Mouse (Mus musculus) liver, adult 2 months (tissue): ENCODE results near the gene Gm266. TPM values are rescaled to one million over a fixed set of nuclear protein-coding genes. Genes with fewer than 3 reads are reported as not detected.
A peak's percentile ranks its signal among the peaks of the same experiment; 100 is the strongest.

Experiments used
- DNase-seq: peaks from one replicate; pipeline ENCODE4 v3.0.0-alpha.2; 2011; ENCODE audit warnings: low read depth, low spot score; ENCODE audit errors: extremely low read depth
- H3K27ac ChIP-seq: fragments of 200-500 bp; replicated peaks from 2 replicates; pipeline ENCODE4 v1.5.1; 2012; ENCODE audit warnings: low read depth, mild to moderate bottlenecking, control low read depth, inconsistent platforms, low read length; ENCODE audit not compliant: insufficient read depth
- H3K27me3 ChIP-seq: fragments of 200-500 bp; 2 replicates; pipeline ENCODE4 v1.6.1; 2012; ENCODE audit warnings: mild to moderate bottlenecking, moderate library complexity, low read length, inconsistent platforms; ENCODE audit not compliant: control insufficient read depth, insufficient read depth
- H3K36me3 ChIP-seq: fragments of 200-500 bp; 2 replicates; pipeline ENCODE4 v1.6.1; 2012; ENCODE audit warnings: low read length, inconsistent platforms; ENCODE audit not compliant: control insufficient read depth, insufficient read depth
- H3K4me1 ChIP-seq: fragments of 200-500 bp; 2 replicates; pipeline ENCODE4 v1.6.1; 2011; ENCODE audit warnings: low read length; ENCODE audit not compliant: control insufficient read depth, insufficient read depth
- H3K4me3 ChIP-seq: fragments of 200-500 bp; 2 replicates; pipeline ENCODE4 v1.5.1; 2011; ENCODE audit warnings: low read depth, mild to moderate bottlenecking, control low read depth, low read length, moderate library complexity; ENCODE audit not compliant: insufficient read depth
- H3K79me2 ChIP-seq: fragments of 200-500 bp; 2 replicates; pipeline ENCODE4 v1.6.1; 2012; ENCODE audit warnings: inconsistent platforms, mild to moderate bottlenecking, low read length, moderate library complexity; ENCODE audit not compliant: control insufficient read depth, insufficient read depth
- H3K9ac ChIP-seq: fragments of 200-500 bp; 2 replicates; pipeline ENCODE4 v1.6.1; 2012; ENCODE audit warnings: low read depth, mild to moderate bottlenecking, control low read depth, inconsistent platforms, low read length
- CTCF ChIP-seq: fragments of 200-500 bp; IDR thresholded peaks from 2 replicates; pipeline ENCODE4 v1.5.1; 2011; ENCODE audit warnings: low read depth, low read length, control low read depth
- POLR2A ChIP-seq: fragments of 200-500 bp; IDR thresholded peaks from 2 replicates; pipeline ENCODE4 v1.6.1; 2011; ENCODE audit warnings: low read length, control low read depth; ENCODE audit not compliant: insufficient read depth; ENCODE audit errors: extremely low read depth
- WGBS: fragments of 180-500 bp; shearing (Covaris S2); methylation state at CpG from one replicate; pipeline ENCODE4 v1.1.7; 2018; 5-methylcytosine and 5-hydroxymethylcytosine counted together
- polyA plus RNA-seq: library from polyadenylated mRNA; depleted of rRNA; stranded (reverse); fragments of >200 nt; gene quantifications from 2 replicates; pipeline ENCODE4 v1.2.3, GENCODE M21; 2012
- total RNA-seq: library from RNA; depleted of rRNA; stranded (reverse); fragments of >200 nt; gene quantifications from 2 replicates; pipeline ENCODE4 v1.2.3, GENCODE M21; 2014

Gene Gm266
- total and polyA plus RNA-seq, 2 experiments = not detected

- Histone ChIP-seq H3K79me2 (no peaks in the 10 kb centered on the region), H3K4me1 (no peaks in the 10 kb centered on the region), H3K27me3 (peaks cover under 1% of the 10 kb centered on the region), H3K36me3 (no peaks in the 10 kb centered on the region), H3K9ac (no peak overlapping the region), H3K27ac (no peak overlapping the region), H3K4me3 (no peak overlapping the region)
- TF ChIP-seq POLR2A (no peak), CTCF (peak; percentile 65)
- 81% methylated on average over 2 of the region's 2 CpGs for WGBS
- DNase-seq = no peak
These were observed 5.7 kb downstream of the Gm266 start for GRCm38 (mm10) chr12:111479917-111480316.

- DNase-seq = no peak
- TF ChIP-seq CTCF = no peak
- TF ChIP-seq POLR2A = no peak
- no peaks in the 10 kb centered on the region for H3K36me3 ChIP-seq
- H3K79me2 ChIP-seq = no peaks in the 10 kb centered on the region
- no peaks in the 10 kb centered on the region for H3K27me3 ChIP-seq
- no peaks in the 10 kb centered on the region for H3K4me1 ChIP-seq
- H3K9ac ChIP-seq = no peak overlapping the region
- WGBS = 86% methylated on average over 5 of the region's 5 CpGs
- no peak overlapping the region for H3K27ac ChIP-seq
- no peak overlapping the region for H3K4me3 ChIP-seq
These were observed 6.7 kb downstream of the Gm266 start for GRCm38 (mm10) chr12:111478924-111479323.

GRCm38 (mm10) chr12:111474893-111475643 is 10.6 kb downstream of the Gm266 start:
- no peaks in the 10 kb centered on the region for H3K27me3 ChIP-seq
- no peaks in the 10 kb centered on the region for H3K36me3 ChIP-seq
- no peak overlapping the region for H3K4me3 ChIP-seq
- H3K27ac ChIP-seq = no peak overlapping the region
- WGBS = 53% methylated on average over 8 of the region's 8 CpGs
- peak; percentile 41 for DNase-seq
- no peaks in the 10 kb centered on the region for H3K79me2 ChIP-seq
- H3K4me1 ChIP-seq = no peaks in the 10 kb centered on the region
- no peak overlapping the region for H3K9ac ChIP-seq
- TF ChIP-seq CTCF (peak; percentile 40), POLR2A (no peak)

GRCm38 (mm10) chr12:111474384-111474783 is 11.2 kb downstream of the Gm266 start:
- TF ChIP-seq POLR2A (no peak), CTCF (no peak)
- 99% methylated on average over 3 of the region's 3 CpGs for WGBS
- Histone ChIP-seq H3K36me3 (no peaks in the 10 kb centered on the region), H3K4me3 (no peak overlapping the region), H3K27me3 (no peaks in the 10 kb centered on the region), H3K4me1 (no peaks in the 10 kb centered on the region), H3K27ac (no peak overlapping the region), H3K79me2 (no peaks in the 10 kb centered on the region), H3K9ac (no peak overlapping the region)
- DNase-seq = no peak

GRCm38 (mm10) chr12:111472886-111473285 is 12.7 kb downstream of the Gm266 start:
- no peak for DNase-seq
- H3K36me3 ChIP-seq = no peaks in the 10 kb centered on the region
- H3K9ac ChIP-seq = no peak overlapping the region
- WGBS = 88% methylated on average over 5 of the region's 5 CpGs
- H3K79me2 ChIP-seq = no peaks in the 10 kb centered on the region
- no peaks in the 10 kb centered on the region for H3K27me3 ChIP-seq
- no peaks in the 10 kb centered on the region for H3K4me1 ChIP-seq
- TF ChIP-seq CTCF = no peak
- TF ChIP-seq POLR2A = no peak
- no peak overlapping the region for H3K4me3 ChIP-seq
- H3K27ac ChIP-seq = no peak overlapping the region

GRCm38 (mm10) chr12:111471721-111472120 is 13.9 kb downstream of the Gm266 start:
- H3K36me3 ChIP-seq = no peaks in the 10 kb centered on the region
- DNase-seq = no peak
- H3K4me1 ChIP-seq = no peaks in the 10 kb centered on the region
- TF ChIP-seq CTCF (no peak), POLR2A (no peak)
- no peak overlapping the region for H3K4me3 ChIP-seq
- H3K79me2 ChIP-seq = no peaks in the 10 kb centered on the region
- WGBS = 70% methylated on average over 3 of the region's 3 CpGs
- no peak overlapping the region for H3K27ac ChIP-seq
- H3K27me3 ChIP-seq = no peaks in the 10 kb centered on the region
- H3K9ac ChIP-seq = no peak overlapping the region
